Mouse (Mus musculus) liver, embryonic 14.5 days (tissue): Measurements from ENCODE around the gene Cobl. TPM values are rescaled to one million over a fixed set of nuclear protein-coding genes. Genes with fewer than 3 reads are reported as not detected.

Source experiments
- ATAC-seq: fragments of 200-750 bp; cut with Nextera tagmentation; 2 replicates; pipeline ENCODE4 v1.8.0; 2017; ENCODE audit warnings: moderate number of reproducible peaks, mild to moderate bottlenecking, moderate library complexity; ENCODE audit not compliant: insufficient read depth
- DNase-seq, 3 experiments: peaks; one replicate each; pipeline ENCODE4 v3.0.0-alpha.2; 2012 to 2013; ENCODE audit warnings: low read depth in 3 of 3, low spot score in 3 of 3
- H3K27ac ChIP-seq: fragments of 300-500 bp; sonication (generic); 2 replicates; pipeline ENCODE4 v1.5.1; 2014; ENCODE audit warnings: moderate library complexity, mild to moderate bottlenecking, control low read depth, inconsistent platforms
- H3K27me3 ChIP-seq: fragments of 300-500 bp; sonication (generic); 2 replicates; pipeline ENCODE4 v1.6.1; 2014; ENCODE audit warnings: mild to moderate bottlenecking, low read length, moderate library complexity; ENCODE audit not compliant: control insufficient read depth, insufficient read depth
- H3K36me3 ChIP-seq: fragments of 300-500 bp; sonication (generic); replicated peaks from 2 replicates; pipeline ENCODE4 v1.6.1; 2014; ENCODE audit warnings: low read depth; ENCODE audit not compliant: control insufficient read depth, insufficient read depth
- H3K4me1 ChIP-seq, 2 experiments: fragments of 200-500 bp in 1 of 2; fragments of 300-500 bp in 1 of 2; sonication (generic) in 1 of 2; replicated peaks; 2 replicates each; pipeline ENCODE4 v1.6.1; 2012 to 2014; ENCODE audit warnings: antibody characterized with exemption in 1 of 2, inconsistent platforms in 1 of 2, low read length in 1 of 2; ENCODE audit not compliant: control insufficient read depth in 2 of 2, insufficient read depth in 2 of 2
- H3K4me2 ChIP-seq: fragments of 300-500 bp; sonication (generic); 2 replicates; pipeline ENCODE4 v1.6.1; 2014; ENCODE audit warnings: low read depth, mild to moderate bottlenecking, control low read depth, moderate library complexity
- H3K4me3 ChIP-seq, 2 experiments: fragments of 200-500 bp in 1 of 2; fragments of 300-500 bp in 1 of 2; sonication (generic) in 1 of 2; 2 replicates each; pipeline ENCODE4 v1.5.1; 2012 to 2014; ENCODE audit warnings: low read depth in 2 of 2, low read length in 2 of 2, mild to moderate bottlenecking in 2 of 2, control low read depth in 1 of 2, inconsistent platforms in 1 of 2, moderate library complexity in 1 of 2; ENCODE audit not compliant: insufficient read depth in 1 of 2
- H3K9ac ChIP-seq: fragments of 300-500 bp; sonication (generic); replicated peaks from 2 replicates; pipeline ENCODE4 v1.6.1; 2014; ENCODE audit warnings: mild to moderate bottlenecking, control low read depth, moderate library complexity
- H3K9me3 ChIP-seq: fragments of 300-500 bp; sonication (generic); 2 replicates; pipeline ENCODE4 v1.6.1; 2016; ENCODE audit warnings: low read length, mixed read lengths; ENCODE audit not compliant: control insufficient read depth
- CTCF ChIP-seq: IDR thresholded peaks from 2 replicates; pipeline ENCODE4 v1.5.1; 2016; ENCODE audit warnings: antibody characterized with exemption, low read depth, control low read depth
- EP300 ChIP-seq: IDR thresholded peaks from 2 replicates; pipeline ENCODE4 v1.6.1; 2016; ENCODE audit warnings: antibody characterized with exemption, low read depth
- WGBS: fragments of 180-500 bp; shearing (Covaris S2); extraction: QIAGEN DNeasy Blood & Tissue Kit; methylation state at CpG from one replicate; pipeline ENCODE4 v1.1.7; 2014; ENCODE audit not compliant: insufficient replicate concordance; 5-methylcytosine and 5-hydroxymethylcytosine counted together
- polyA plus RNA-seq, 2 experiments: library from polyadenylated mRNA; depleted of rRNA in 1 of 2; stranded (reverse) in 1 of 2; unstranded in 1 of 2; fragments of >200 nt; fragmentation: Nextera tagmentation in 1 of 2; extraction: Ambion mirVana in 1 of 2; gene quantifications; 2 replicates each; pipeline versions ENCODE4 v1.2.1 to v1.2.3; 2012 to 2014

Cobl gene
- 0.47 and 0.64 TPM in 2 replicates for polyA plus RNA-seq (2012; rRNA removed)
- polyA plus RNA-seq (2014; fragmentation: Nextera tagmentation; extraction: Ambion mirVana): 0.56 and 0.73 TPM in 2 replicates

- H3K27ac ChIP-seq: no peak within 1 kb of the TSS
- no peaks in the 10 kb centered on the region for H3K36me3 ChIP-seq
- peak within 1 kb of the TSS; percentile 43 for H3K4me3 ChIP-seq
- H3K4me2 ChIP-seq: peak within 1 kb of the TSS; percentile 49
- H3K27me3 ChIP-seq: peaks cover 15% of the 10 kb centered on the region
- TF ChIP-seq EP300 (no peak), CTCF (no peak)
- no peak within 1 kb of the TSS for H3K9ac ChIP-seq
- under 1% methylated on average over 80 of the region's 89 CpGs for WGBS
- ATAC-seq: peak; percentile 26; the same call in 1 of the 2 replicates
- DNase-seq: no peak
- H3K9me3 ChIP-seq: no peaks in the 10 kb centered on the region
- no peaks in the 10 kb centered on the region; a peak in 1 of 4 replicates for H3K4me1 ChIP-seq
Observed at GRCm38 (mm10) chr11:12464181-12465162, at the start of gene Cobl. Gene Cobl (minus strand): TSS chr11:12464960.

GRCm38 (mm10) chr11:12513796-12514195 lies 49.0 kb upstream of the Cobl start:
- TF ChIP-seq EP300 (no peak), CTCF (no peak)
- WGBS: 55% methylated on average over 5 of the region's 5 CpGs
- DNase-seq: no peak

GRCm38 (mm10) chr11:12506371-12506890 lies 41.7 kb upstream of the Cobl start:
- Histone ChIP-seq H3K27me3 (no peaks in the 10 kb centered on the region), H3K4me2 (no peak overlapping the region), H3K4me3 (no peak overlapping the region), H3K36me3 (no peaks in the 10 kb centered on the region), H3K9me3 (no peaks in the 10 kb centered on the region), H3K27ac (no peak overlapping the region), H3K9ac (no peak overlapping the region), H3K4me1 (no peaks in the 10 kb centered on the region)
- DNase-seq (no peak), ATAC-seq (no peak)
- TF ChIP-seq CTCF (no peak), EP300 (no peak)
- 71% methylated on average over 6 of the region's 6 CpGs for WGBS

More at GRCm38 (mm10) chr11:12513796-12514195, 49.0 kb upstream of the Cobl start:
- Histone ChIP-seq H3K4me3 (no peak overlapping the region), H3K9ac (no peak overlapping the region), H3K27ac (no peak overlapping the region), H3K27me3 (no peaks in the 10 kb centered on the region), H3K4me1 (no peaks in the 10 kb centered on the region), H3K4me2 (no peak overlapping the region), H3K36me3 (no peaks in the 10 kb centered on the region), H3K9me3 (no peaks in the 10 kb centered on the region)
- ATAC-seq: no peak

GRCm38 (mm10) chr11:12503756-12504155 lies 39.0 kb upstream of the Cobl start:
- Histone ChIP-seq H3K4me2 (no peak overlapping the region), H3K27ac (no peak overlapping the region), H3K4me1 (no peaks in the 10 kb centered on the region), H3K27me3 (no peaks in the 10 kb centered on the region), H3K9me3 (no peaks in the 10 kb centered on the region), H3K36me3 (no peaks in the 10 kb centered on the region), H3K4me3 (no peak overlapping the region), H3K9ac (no peak overlapping the region)
- ATAC-seq (no peak), DNase-seq (no peak)
- WGBS: 63% methylated on average over 4 of the region's 4 CpGs
- TF ChIP-seq EP300: no peak
- TF ChIP-seq CTCF: no peak

GRCm38 (mm10) chr11:12501721-12502120 lies 37.0 kb upstream of the Cobl start:
- Histone ChIP-seq H3K36me3 (no peaks in the 10 kb centered on the region), H3K27me3 (no peaks in the 10 kb centered on the region), H3K27ac (no peak overlapping the region), H3K4me2 (no peak overlapping the region), H3K4me1 (no peaks in the 10 kb centered on the region), H3K4me3 (no peak overlapping the region), H3K9me3 (no peaks in the 10 kb centered on the region), H3K9ac (no peak overlapping the region)
- no peak for DNase-seq
- TF ChIP-seq CTCF (no peak), EP300 (no peak)
- 55% methylated on average over 3 of the region's 3 CpGs for WGBS
- no peak for ATAC-seq
